Comparison of ENCODE assay signal across 9 mouse cellular contexts in genomic region chr8:119782715-119783114, GRCm38 (mm10). TPM values are rescaled to one million over a fixed set of nuclear protein-coding genes. Genes with fewer than 3 reads are reported as not detected.
DNase-seq lines count a peak whose midpoint lies in the region; ATAC-seq and TF ChIP-seq lines count a peak whose summit lies in the region.
"Had no signal": no experiment of that assay in that cellular context is flagged by ENCODE, and none has a peak within 500 bp of the region (broad histone marks: within the 10 kb centered on the region; RNA-seq: fewer than 3 reads in every experiment).

No protein-coding gene starts in this region.

- TF ChIP-seq CTCF in forebrain, postnatal 0 days (IDR thresholded peaks at IDR 0.05; ENCODE audit: low read depth), result peak; percentile 97

- intact Hi-C loops in gastrocnemius, postnatal 36 days (cut with DNase I), result loop anchor here (1.0 to 5.0 kb wide), 3 partner anchors 58 to 290 kb away; partner anchors contain the start of gene Cotl1

- peak; percentile 91 for DNase-seq in forebrain, postnatal 0 days
- peak; percentile 84 for DNase-seq in ES-CJ7 (ENCODE audit: low read depth, low spot score)
- peak; percentile 82 for DNase-seq in cerebellum, adult 8-10 months
- DNase-seq in gastrocnemius, postnatal 36 days, result peak; percentile 55 to 75
- peak; percentile 66 for DNase-seq in left cerebral cortex, adult 11 months (ENCODE audit: low spot score)
- DNase-seq in naive thymus-derived CD4-positive, alpha-beta T cell, adult 2 months (ENCODE audit: low read depth), result peak; percentile 91
- peak; percentile 38 to 66 for DNase-seq in thymus, adult 18-20 months

- H3K4me1 ChIP-seq in forebrain, postnatal 0 days (ENCODE audit: insufficient read depth), result peaks cover 7% of the 10 kb centered on the region
- peaks cover 30% of the 10 kb centered on the region for H3K4me1 ChIP-seq in forebrain, embryonic 15.5 days

- H3K4me2 ChIP-seq in forebrain, postnatal 0 days (ENCODE audit: low read depth), result no peak overlapping the region
- H3K4me2 ChIP-seq in forebrain, embryonic 15.5 days (replicated peaks), result no peak overlapping the region
- H3K4me2 ChIP-seq: lung, embryonic 15.5 days had no signal

- H3K36me3 ChIP-seq in forebrain, postnatal 0 days (ENCODE audit: insufficient read depth), result no peaks in the 10 kb centered on the region
- no peaks in the 10 kb centered on the region for H3K36me3 ChIP-seq in forebrain, embryonic 15.5 days
- H3K36me3 ChIP-seq: lung, embryonic 15.5 days had no signal

- H3K27me3 ChIP-seq in forebrain, postnatal 0 days (ENCODE audit: insufficient read depth, low read length), result no peaks in the 10 kb centered on the region
- no peaks in the 10 kb centered on the region for H3K27me3 ChIP-seq in forebrain, embryonic 15.5 days
- H3K27me3 ChIP-seq: lung, embryonic 15.5 days had no signal

- no peak overlapping the region for H3K9ac ChIP-seq in forebrain, postnatal 0 days
- H3K9ac ChIP-seq in forebrain, embryonic 15.5 days (replicated peaks), result no peak overlapping the region
- H3K9ac ChIP-seq: lung, embryonic 15.5 days had no signal

- 6% methylated on average over 5 of the region's 5 CpGs for WGBS in forebrain, postnatal 0 days
- 4% methylated on average over 5 of the region's 5 CpGs for WGBS in forebrain, embryonic 15.5 days

- no peak overlapping the region for H3K27ac ChIP-seq in forebrain, postnatal 0 days (ENCODE audit: low read depth, low read length)
- no peak overlapping the region for H3K27ac ChIP-seq in forebrain, embryonic 15.5 days (replicated peaks)
- H3K27ac ChIP-seq: lung, embryonic 15.5 days had no signal

- H3K4me3 ChIP-seq in forebrain, postnatal 0 days (ENCODE audit: low read depth, low read length), result no peak overlapping the region
- H3K4me3 ChIP-seq in forebrain, embryonic 15.5 days, result no peak overlapping the region
- H3K4me3 ChIP-seq: lung, embryonic 15.5 days had no signal

- no peak for ATAC-seq in forebrain, postnatal 0 days
- no peak for ATAC-seq in forebrain, embryonic 15.5 days (replicated peaks)

- H3K9me3 ChIP-seq in forebrain, postnatal 0 days (ENCODE audit: low read length), result no peaks in the 10 kb centered on the region
- H3K9me3 ChIP-seq in forebrain, embryonic 15.5 days, result no peaks in the 10 kb centered on the region
- H3K9me3 ChIP-seq: lung, embryonic 15.5 days had no signal

RNA-seq across cellular contexts. Expression of gene Tldc1, which starts 4.5 kb away (rescaled TPM):
- 21.0 and 21.1 TPM in 2 replicates for total RNA-seq in forebrain, postnatal 0 days (2014; rRNA removed)
- 6.8 and 9.4 TPM in 2 replicates for polyA plus RNA-seq in forebrain, postnatal 0 days (2015; fragmentation: Nextera tagmentation; extraction: Ambion mirVana)
- 14.5 and 14.9 TPM in 2 replicates for polyA plus RNA-seq in forebrain, embryonic 15.5 days (2015; fragmentation: Nextera tagmentation; extraction: Ambion mirVana)
- total RNA-seq in gastrocnemius, postnatal 36 days (2021), result 1 to 10 TPM; 3.7 to 4.9 TPM

RNA-seq across cellular contexts. Expression of gene Cotl1, which starts 57.6 kb away (rescaled TPM):
- 177 and 224 TPM in 2 replicates for total RNA-seq in forebrain, postnatal 0 days (2014; rRNA removed)
- 134 and 156 TPM in 2 replicates for polyA plus RNA-seq in forebrain, postnatal 0 days (2015; fragmentation: Nextera tagmentation; extraction: Ambion mirVana)
- polyA plus RNA-seq in forebrain, embryonic 15.5 days (2015; fragmentation: Nextera tagmentation; extraction: Ambion mirVana), result 127 and 138 TPM in 2 replicates
- 1 to 10 TPM; 4.8 to 6.6 TPM for total RNA-seq in gastrocnemius, postnatal 36 days (2021)

Comparison
In these comparisons a context has a peak if more than half of its experiments do, and no peak if none do; other contexts are left out.
1. RNA of gene Cotl1, which starts 57.6 kb away (total RNA-seq): 177 to 224 TPM in forebrain, postnatal 0 days; 4.8 to 6.6 TPM in gastrocnemius, postnatal 36 days; every median in the first group is over 10 times any median in the second.
2. Peak in every context shown above with its lines, with median percentiles within 50 percentile points of each other: DNase-seq.